Mouse (Mus musculus): ENCODE results near the gene Qsox1.

The Qsox1 gene

GRCm38 (mm10) chr1:155812581-155813499 lies at the start of gene Qsox1:
Gene Qsox1 (minus strand): TSS chr1:155812889.
- DNase-seq (ENCODE audit: low spot score): peak; percentile 85

- no peak for DNase-seq (ENCODE audit: low spot score)
Observed at GRCm38 (mm10) chr1:155854926-155855702, 42.4 kb upstream of the Qsox1 start.

GRCm38 (mm10) chr1:155853009-155853408 lies 40.3 kb upstream of the Qsox1 start:
- no peak for DNase-seq (ENCODE audit: low spot score)

- no peak for DNase-seq (ENCODE audit: low spot score)
Observed at GRCm38 (mm10) chr1:155844235-155844634, 31.5 kb upstream of the Qsox1 start.

- no peak for DNase-seq (ENCODE audit: low spot score)
Observed at GRCm38 (mm10) chr1:155843538-155843937, 30.8 kb upstream of the Qsox1 start.

- DNase-seq (ENCODE audit: low spot score): no peak
Observed at GRCm38 (mm10) chr1:155835667-155836066, 23.0 kb upstream of the Qsox1 start.

- DNase-seq (ENCODE audit: low spot score): no peak
Observed at GRCm38 (mm10) chr1:155833610-155834009, 20.9 kb upstream of the Qsox1 start.

- DNase-seq (ENCODE audit: low spot score): no peak
Observed at GRCm38 (mm10) chr1:155831958-155832357, 19.3 kb upstream of the Qsox1 start.

GRCm38 (mm10) chr1:155830861-155831260 lies 18.2 kb upstream of the Qsox1 start:
- no peak for DNase-seq (ENCODE audit: low spot score)

GRCm38 (mm10) chr1:155827703-155828295 lies 15.1 kb upstream of the Qsox1 start:
- no peak for DNase-seq (ENCODE audit: low spot score)

GRCm38 (mm10) chr1:155826803-155827395 lies 14.2 kb upstream of the Qsox1 start:
- no peak for DNase-seq (ENCODE audit: low spot score)

GRCm38 (mm10) chr1:155825940-155826716 lies 13.4 kb upstream of the Qsox1 start:
- DNase-seq (ENCODE audit: low spot score): no peak

GRCm38 (mm10) chr1:155820646-155821045 lies 8.0 kb upstream of the Qsox1 start:
- DNase-seq (ENCODE audit: low spot score): no peak

- no peak for DNase-seq (ENCODE audit: low spot score)
Observed at GRCm38 (mm10) chr1:155816167-155816566, 3.5 kb upstream of the Qsox1 start.

GRCm38 (mm10) chr1:155811995-155812580 lies 601 bp downstream of the Qsox1 start:
- no peak for DNase-seq (ENCODE audit: low spot score)

GRCm38 (mm10) chr1:155810616-155811015 lies 2.1 kb downstream of the Qsox1 start:
- no peak for DNase-seq (ENCODE audit: low spot score)

GRCm38 (mm10) chr1:155809706-155810442 lies 2.8 kb downstream of the Qsox1 start:
- DNase-seq (ENCODE audit: low spot score): no peak

- no peak for DNase-seq (ENCODE audit: low spot score)
Observed at GRCm38 (mm10) chr1:155808261-155808660, 4.4 kb downstream of the Qsox1 start.

- no peak for DNase-seq (ENCODE audit: low spot score)
Observed at GRCm38 (mm10) chr1:155805607-155806006, 7.1 kb downstream of the Qsox1 start.
